Mouse (Mus musculus): ENCODE measurements around the gene Fbxl15.

GRCm38 (mm10) chr19:46284686-46285085, 43.3 kb upstream of the Fbxl15 start:
- TF ChIP-seq CTCF (IDR thresholded peaks at IDR 0.05; ENCODE audit: extremely low read depth, insufficient read length, insufficient replicate concordance, low read depth, low read length) (no peak), POLR2A (IDR thresholded peaks at IDR 0.05; ENCODE audit: low read depth, low read length) (no peak)

Measured in small intestine, adult 2 months (tissue).